Mouse (Mus musculus) heart, postnatal 10 days (tissue): Measurements from ENCODE around the gene Evi5l. TPM values are rescaled to one million over a fixed set of nuclear protein-coding genes. Genes with fewer than 3 reads are reported as not detected.

Experiments used
- DNase-seq, 2 experiments: peaks; one replicate each; pipeline ENCODE4 v3.0.0; 2021
- intact Hi-C: fragments of 180-260 bp; cut with DNase I; formaldehyde crosslinking; loops from one replicate; pipeline ENCODE4 v1.15.1; 2025
- total RNA-seq, 2 experiments: library from RNA; stranded (reverse); gene quantifications; 2 replicates each; pipeline ENCODE4 v1.2.3; 2021

The Evi5l gene
- total RNA-seq, 2 experiments from 2014 or later = 23.6 to 24.2 TPM

- DNase-seq = no peak
- intact Hi-C loops = loop anchor here (5.0 kb wide), 2 partner anchors 129 to 179 kb away; no protein-coding TSS in a partner anchor
Observed at GRCm38 (mm10) chr8:4193588-4193894, 27.2 kb downstream of the Evi5l start.

- intact Hi-C loops = no loop called here
- DNase-seq = no peak
Observed at GRCm38 (mm10) chr8:4201321-4201720, 35.0 kb downstream of the Evi5l start.

GRCm38 (mm10) chr8:4205246-4206123 lies 39.1 kb downstream of the Evi5l start:
- no peak for DNase-seq
- intact Hi-C loops = no loop called here

GRCm38 (mm10) chr8:4206182-4207015 lies 40.0 kb downstream of the Evi5l start:
- DNase-seq = no peak
- intact Hi-C loops = no loop called here

- intact Hi-C loops = no loop called here
- DNase-seq = no peak
Observed at GRCm38 (mm10) chr8:4207016-4207350, 40.6 kb downstream of the Evi5l start.

- no peak for DNase-seq
- intact Hi-C loops = no loop called here
Observed at GRCm38 (mm10) chr8:4211097-4211496, 44.7 kb downstream of the Evi5l start.

GRCm38 (mm10) chr8:4212809-4213209 lies 46.4 kb downstream of the Evi5l start:
- no peak for DNase-seq
- intact Hi-C loops = no loop called here

- peak; percentile 42 to 57 for DNase-seq
- intact Hi-C loops = no loop called here
Observed at GRCm38 (mm10) chr8:4213210-4214005, 47.0 kb downstream of the Evi5l start.

GRCm38 (mm10) chr8:4214006-4214980 lies 47.9 kb downstream of the Evi5l start:
- intact Hi-C loops = no loop called here
- DNase-seq = peak; percentile 39 to 49

GRCm38 (mm10) chr8:4216296-4216695 lies 49.9 kb downstream of the Evi5l start:
- no peak for DNase-seq
- intact Hi-C loops = no loop called here

GRCm38 (mm10) chr8:4216791-4217621 lies 50.6 kb downstream of the Evi5l start, which contains the start of gene Prr36:
Gene Prr36, minus strand, starts transcription at chr8:4217459.
- intact Hi-C loops = no loop called here

GRCm38 (mm10) chr8:4219617-4220016 lies 53.2 kb downstream of the Evi5l start:
- DNase-seq = no peak
- intact Hi-C loops = no loop called here

More at GRCm38 (mm10) chr8:4216791-4217621, 50.6 kb downstream of the Evi5l start, which contains the start of gene Prr36:
- peak in 1 of 2 experiments; percentile 4 for DNase-seq

GRCm38 (mm10) chr8:4222059-4222458 lies 55.7 kb downstream of the Evi5l start:
- intact Hi-C loops = no loop called here
- no peak for DNase-seq

GRCm38 (mm10) chr8:4226323-4226722 lies 60.0 kb downstream of the Evi5l start:
- intact Hi-C loops = no loop called here
- no peak for DNase-seq

- DNase-seq = no peak
Observed at GRCm38 (mm10) chr8:4226739-4227347, 60.5 kb downstream of the Evi5l start, which contains the start of gene Lrrc8e. Gene Lrrc8e, plus strand, starts transcription at chr8:4226827.

GRCm38 (mm10) chr8:4227919-4228318 lies 61.6 kb downstream of the Evi5l start:
- no peak for DNase-seq
- intact Hi-C loops = no loop called here

More at GRCm38 (mm10) chr8:4226739-4227347, 60.5 kb downstream of the Evi5l start, which contains the start of gene Lrrc8e:
- intact Hi-C loops = no loop called here

GRCm38 (mm10) chr8:4229784-4230183 lies 63.4 kb downstream of the Evi5l start:
- intact Hi-C loops = no loop called here
- no peak for DNase-seq
